Mouse (Mus musculus): Measurements from ENCODE around the gene Calm5. TPM values are rescaled to one million over a fixed set of nuclear protein-coding genes. Genes with fewer than 3 reads are reported as not detected.
"Not testable (repeated sequence)": the region's sequence is repeated elsewhere in the genome, so short reads cannot be mapped to it uniquely, and the experiment has no call there.

Gene Calm5
- not detected in 2 replicates for polyA plus RNA-seq (2015; fragmentation: Nextera tagmentation; extraction: Ambion mirVana)

- not testable (repeated sequence) for H3K4me1 ChIP-seq (replicated peaks; ENCODE audit: control insufficient read depth, insufficient read depth, low read length); H3K36me3 ChIP-seq (ENCODE audit: control insufficient read depth, insufficient read depth); H3K4me3 ChIP-seq (ENCODE audit: low read depth, low read length); H3K4me2 ChIP-seq (replicated peaks; ENCODE audit: low read depth); H3K9me3 ChIP-seq (ENCODE audit: control insufficient read depth); H3K27ac ChIP-seq (ENCODE audit: low read depth, low read length); H3K9ac ChIP-seq (ENCODE audit: low read depth, low read length); ATAC-seq; H3K27me3 ChIP-seq (replicated peaks; ENCODE audit: control insufficient read depth, insufficient read depth, low read length)
- WGBS = 80% methylated on average over 3 of the region's 3 CpGs
Measured at GRCm38 (mm10) chr13:3853648-3854333, at the start of gene Calm5. Calm5 (plus strand) TSS chr13:3854173.

- no peak for ATAC-seq
- Histone ChIP-seq H3K9me3 (ENCODE audit: control insufficient read depth) (no peaks in the 10 kb centered on the region), H3K4me2 (replicated peaks; ENCODE audit: low read depth) (no peak within 1 kb of the TSS), H3K36me3 (ENCODE audit: control insufficient read depth, insufficient read depth) (no peaks in the 10 kb centered on the region), H3K27me3 (replicated peaks; ENCODE audit: control insufficient read depth, insufficient read depth, low read length) (no peaks in the 10 kb centered on the region), H3K4me3 (ENCODE audit: low read depth, low read length) (no peak within 1 kb of the TSS), H3K9ac (ENCODE audit: low read depth, low read length) (no peak within 1 kb of the TSS), H3K4me1 (replicated peaks; ENCODE audit: control insufficient read depth, insufficient read depth, low read length) (no peaks in the 10 kb centered on the region), H3K27ac (ENCODE audit: low read depth, low read length) (no peak within 1 kb of the TSS)
- no peak for TF ChIP-seq CTCF (IDR thresholded peaks at IDR 0.05; ENCODE audit: low read depth)
- WGBS = 88% methylated on average over 13 of the region's 13 CpGs
Measured at GRCm38 (mm10) chr13:3804186-3804585, 49.8 kb upstream of the Calm5 start, which contains the start of gene Calml3. Calml3 (minus strand) TSS chr13:3804316.

- no peaks in the 10 kb centered on the region for H3K9me3 ChIP-seq (ENCODE audit: control insufficient read depth)
- no peak overlapping the region for H3K4me3 ChIP-seq (ENCODE audit: low read depth, low read length)
- no peak overlapping the region for H3K4me2 ChIP-seq (replicated peaks; ENCODE audit: low read depth)
- 62% methylated on average over 2 of the region's 2 CpGs for WGBS
- no peak for ATAC-seq
- no peak for TF ChIP-seq CTCF (IDR thresholded peaks at IDR 0.05; ENCODE audit: low read depth)
- no peaks in the 10 kb centered on the region for H3K36me3 ChIP-seq (ENCODE audit: control insufficient read depth, insufficient read depth)
- no peak overlapping the region for H3K9ac ChIP-seq (ENCODE audit: low read depth, low read length)
- no peak overlapping the region for H3K27ac ChIP-seq (ENCODE audit: low read depth, low read length)
- H3K27me3 ChIP-seq (replicated peaks; ENCODE audit: control insufficient read depth, insufficient read depth, low read length) = no peaks in the 10 kb centered on the region
- H3K4me1 ChIP-seq (replicated peaks; ENCODE audit: control insufficient read depth, insufficient read depth, low read length) = no peaks in the 10 kb centered on the region
Measured at GRCm38 (mm10) chr13:3805132-3805531, 48.8 kb upstream of the Calm5 start.

- no peaks in the 10 kb centered on the region for H3K4me1 ChIP-seq (replicated peaks; ENCODE audit: control insufficient read depth, insufficient read depth, low read length)
- no peaks in the 10 kb centered on the region for H3K9me3 ChIP-seq (ENCODE audit: control insufficient read depth)
- no peaks in the 10 kb centered on the region for H3K36me3 ChIP-seq (ENCODE audit: control insufficient read depth, insufficient read depth)
- H3K4me2 ChIP-seq (replicated peaks; ENCODE audit: low read depth) = no peak overlapping the region
- no peak overlapping the region for H3K9ac ChIP-seq (ENCODE audit: low read depth, low read length)
- H3K4me3 ChIP-seq (ENCODE audit: low read depth, low read length) = no peak overlapping the region
- no peak for ATAC-seq
- TF ChIP-seq CTCF (IDR thresholded peaks at IDR 0.05; ENCODE audit: low read depth) = no peak
- H3K27me3 ChIP-seq (replicated peaks; ENCODE audit: control insufficient read depth, insufficient read depth, low read length) = no peaks in the 10 kb centered on the region
- no peak overlapping the region for H3K27ac ChIP-seq (ENCODE audit: low read depth, low read length)
- WGBS = 46% methylated on average over 5 of the region's 5 CpGs
Measured at GRCm38 (mm10) chr13:3805638-3806037, 48.3 kb upstream of the Calm5 start.

GRCm38 (mm10) chr13:3807131-3807827 is 46.7 kb upstream of the Calm5 start:
- H3K4me3 ChIP-seq (ENCODE audit: low read depth, low read length) = no peak overlapping the region
- no peaks in the 10 kb centered on the region for H3K9me3 ChIP-seq (ENCODE audit: control insufficient read depth)
- no peaks in the 10 kb centered on the region for H3K27me3 ChIP-seq (replicated peaks; ENCODE audit: control insufficient read depth, insufficient read depth, low read length)
- no peaks in the 10 kb centered on the region for H3K4me1 ChIP-seq (replicated peaks; ENCODE audit: control insufficient read depth, insufficient read depth, low read length)
- H3K27ac ChIP-seq (ENCODE audit: low read depth, low read length) = no peak overlapping the region
- no peak for ATAC-seq
- TF ChIP-seq CTCF (IDR thresholded peaks at IDR 0.05; ENCODE audit: low read depth) = no peak
- H3K36me3 ChIP-seq (ENCODE audit: control insufficient read depth, insufficient read depth) = no peaks in the 10 kb centered on the region
- WGBS = 86% methylated on average over 7 of the region's 7 CpGs
- H3K9ac ChIP-seq (ENCODE audit: low read depth, low read length) = no peak overlapping the region
- H3K4me2 ChIP-seq (replicated peaks; ENCODE audit: low read depth) = no peak overlapping the region

- Histone ChIP-seq H3K4me2 (replicated peaks; ENCODE audit: low read depth) (no peak overlapping the region), H3K4me3 (ENCODE audit: low read depth, low read length) (no peak overlapping the region), H3K4me1 (replicated peaks; ENCODE audit: control insufficient read depth, insufficient read depth, low read length) (no peaks in the 10 kb centered on the region), H3K27me3 (replicated peaks; ENCODE audit: control insufficient read depth, insufficient read depth, low read length) (no peaks in the 10 kb centered on the region), H3K36me3 (ENCODE audit: control insufficient read depth, insufficient read depth) (no peaks in the 10 kb centered on the region), H3K9me3 (ENCODE audit: control insufficient read depth) (no peaks in the 10 kb centered on the region), H3K9ac (ENCODE audit: low read depth, low read length) (no peak overlapping the region), H3K27ac (ENCODE audit: low read depth, low read length) (no peak overlapping the region)
- WGBS = 42% methylated on average over 5 of the region's 5 CpGs
- no peak for TF ChIP-seq CTCF (IDR thresholded peaks at IDR 0.05; ENCODE audit: low read depth)
- ATAC-seq = peak; percentile 89
Measured at GRCm38 (mm10) chr13:3818012-3818739, 35.8 kb upstream of the Calm5 start.
